Mouse (Mus musculus): Measurements from ENCODE around the gene Pde6h. TPM values are rescaled to one million over a fixed set of nuclear protein-coding genes. Genes with fewer than 3 reads are reported as not detected.

Pde6h gene
- polyA plus RNA-seq, 2 experiments from 2014 or later: 0.05 to 0.10 TPM

DNA sequence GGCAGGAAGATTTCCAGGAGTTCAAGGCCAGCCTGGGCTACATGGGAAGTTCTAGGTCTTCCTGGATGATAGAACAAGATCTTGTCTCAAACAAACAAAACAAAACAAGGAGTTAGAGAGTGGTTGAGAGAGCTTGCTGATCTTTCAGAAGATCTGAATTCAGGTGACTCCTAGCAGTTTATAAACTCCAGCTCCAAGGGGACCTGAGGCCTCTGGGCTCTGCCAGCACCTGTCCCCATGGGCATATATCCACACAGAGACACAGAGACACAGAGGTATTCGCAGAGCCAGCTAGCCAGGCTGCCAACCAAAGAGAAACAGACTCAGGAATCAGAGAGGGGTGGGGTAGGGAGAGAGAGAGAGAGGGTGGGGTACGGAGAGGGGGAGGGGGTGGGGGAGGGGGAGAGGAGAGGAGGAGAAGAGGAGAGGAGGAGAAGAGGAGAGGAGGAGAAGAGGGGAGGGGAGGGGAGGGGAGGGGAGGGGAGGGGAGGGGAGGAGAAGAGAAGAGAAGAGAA lies 10.8 kb upstream of the Pde6h start:
- ATAC-seq: no peak

- ATAC-seq: no peak
Measured at GRCm38 (mm10) chr6:136913384-136914126, 10.1 kb upstream of the Pde6h start.

- ATAC-seq: no peak
Measured at GRCm38 (mm10) chr6:136914234-136914633, 9.4 kb upstream of the Pde6h start.

GRCm38 (mm10) chr6:136915721-136916395 lies 7.8 kb upstream of the Pde6h start:
- ATAC-seq: no peak

DNA sequence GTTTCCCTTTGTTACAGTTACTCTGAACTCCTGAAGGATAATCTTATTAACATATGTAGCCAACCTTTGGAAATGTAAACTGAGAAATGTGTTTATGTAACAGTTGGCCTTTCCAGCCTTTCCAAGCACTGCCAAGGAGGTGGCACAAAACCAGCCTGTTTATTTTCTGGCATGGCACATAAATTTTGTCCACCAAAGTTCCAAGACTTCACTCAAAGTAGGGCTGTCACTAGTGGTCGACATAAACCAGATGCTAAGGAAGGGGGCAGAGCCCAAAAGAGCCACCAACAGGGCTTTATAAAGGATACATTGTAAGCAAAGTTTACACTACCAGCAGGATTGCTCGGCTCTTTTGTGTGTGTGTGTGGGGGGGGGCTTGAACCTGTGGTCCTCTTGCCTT lies 5.7 kb upstream of the Pde6h start:
- ATAC-seq: no peak

GRCm38 (mm10) chr6:136920320-136921257 lies 3.0 kb upstream of the Pde6h start:
- ATAC-seq: peak; percentile 69

GRCm38 (mm10) chr6:136921601-136922000 lies 2.0 kb upstream of the Pde6h start:
- ATAC-seq: no peak

DNA sequence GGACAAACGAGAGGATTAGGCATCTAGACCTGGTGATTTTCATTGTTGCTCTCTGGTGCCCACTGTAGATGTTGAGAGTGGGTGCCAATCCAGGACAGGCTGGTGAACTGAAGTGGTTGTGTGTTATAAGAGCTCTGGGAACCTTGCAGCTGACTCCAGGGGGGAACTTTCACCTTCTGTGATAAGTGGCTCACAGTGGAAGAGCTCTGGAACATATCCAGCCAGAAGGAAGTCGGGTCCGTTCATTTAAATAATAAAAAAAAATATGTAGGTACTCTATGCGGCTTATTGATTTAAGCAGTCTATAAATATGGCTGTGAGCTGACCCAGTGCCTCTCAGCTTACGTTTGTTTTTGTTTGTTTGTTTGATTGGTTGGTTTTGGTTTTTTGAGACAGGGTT lies 1.6 kb upstream of the Pde6h start, which contains the start of gene Erp27:
Gene Erp27, minus strand, starts transcription at position 101 of the 400 bp plus-strand sequence.
- ATAC-seq: no peak

GRCm38 (mm10) chr6:136922871-136923270 lies 761 bp upstream of the Pde6h start:
- ATAC-seq: no peak

DNA sequence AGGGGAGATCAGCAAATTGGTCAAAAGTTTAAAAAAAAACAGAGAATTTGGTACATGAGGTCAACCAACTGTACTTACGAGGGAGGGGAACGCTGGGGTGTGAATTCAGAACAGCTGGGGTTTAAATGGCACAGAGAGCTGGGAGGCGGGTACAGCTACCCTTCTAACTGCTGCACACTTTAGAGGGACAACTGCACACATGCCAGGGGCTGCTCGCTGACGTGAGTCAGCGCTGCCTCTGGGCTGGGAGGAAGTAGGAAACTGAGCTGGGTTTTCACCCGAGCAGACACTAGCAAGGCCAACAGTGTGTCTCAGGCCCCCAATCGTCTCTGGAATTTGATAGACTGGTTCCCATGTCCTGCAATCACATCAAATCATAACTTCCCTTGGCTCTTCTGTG lies 1.4 kb downstream of the Pde6h start:
- ATAC-seq: no peak

DNA sequence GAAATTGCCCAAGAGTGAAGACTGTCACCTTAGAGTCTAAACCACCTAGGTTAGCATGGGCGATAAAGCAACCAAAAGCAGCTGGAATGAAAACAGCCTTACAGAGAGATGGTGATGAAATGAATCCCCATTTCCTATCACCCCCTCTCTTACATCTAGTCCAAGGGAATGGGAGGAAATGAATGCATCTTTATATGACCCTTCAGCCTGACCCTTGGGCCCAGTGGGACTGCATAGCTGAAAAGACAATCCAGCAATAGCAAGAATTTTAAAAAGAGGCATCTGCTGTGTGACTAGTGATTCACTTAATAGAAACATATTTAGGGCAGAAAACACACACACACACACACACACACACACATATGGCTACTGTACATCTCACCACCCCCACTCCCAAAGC lies 4.0 kb downstream of the Pde6h start:
- ATAC-seq: no peak

DNA sequence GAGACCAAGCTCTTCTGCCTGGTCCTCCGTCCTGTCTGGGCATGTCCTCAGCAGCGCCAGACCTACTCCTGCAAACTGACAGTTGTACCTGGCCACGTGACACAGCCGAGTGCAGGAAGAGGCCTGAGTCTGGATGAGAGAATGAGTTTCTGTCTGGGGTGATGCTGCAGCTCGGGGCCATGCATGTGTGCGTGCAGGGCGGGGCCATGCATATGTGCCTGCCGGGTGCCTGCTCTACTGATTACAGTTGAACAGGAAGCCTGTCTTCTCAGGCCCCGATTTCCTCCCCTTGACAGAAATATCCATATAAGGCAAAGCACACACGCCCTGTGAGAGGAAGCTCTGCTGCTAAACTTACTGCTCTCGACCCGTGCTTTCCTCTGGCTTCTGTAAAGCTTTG lies 7.0 kb downstream of the Pde6h start:
- peak; percentile 97 for ATAC-seq

GRCm38 (mm10) chr6:136931246-136931645 lies 7.6 kb downstream of the Pde6h start:
- ATAC-seq: no peak

DNA sequence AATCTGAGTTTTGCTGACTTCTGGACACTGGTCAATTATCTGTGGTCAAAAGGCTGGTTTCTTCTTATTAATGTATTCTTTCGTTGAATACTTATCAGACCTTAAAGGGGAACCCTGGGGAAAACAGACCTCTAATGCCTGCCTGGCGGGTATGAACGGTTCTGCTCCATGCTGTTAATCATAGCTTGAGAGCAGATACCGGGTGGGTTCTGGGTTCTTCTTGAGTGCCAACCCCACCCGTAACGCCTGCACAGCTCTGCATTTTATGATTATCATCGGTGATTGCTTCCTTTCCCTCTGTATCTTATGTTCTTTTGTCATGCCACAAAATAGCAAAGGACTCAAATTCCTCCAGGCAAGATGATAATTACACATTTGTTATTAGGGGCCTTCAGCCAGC lies 10.4 kb downstream of the Pde6h start:
- ATAC-seq: no peak

- peak; percentile 27 for ATAC-seq
Measured at GRCm38 (mm10) chr6:136935233-136935632, 11.6 kb downstream of the Pde6h start.

- no peak for ATAC-seq
Measured at GRCm38 (mm10) chr6:136936361-136936760, 12.7 kb downstream of the Pde6h start.

- ATAC-seq: no peak
Measured at GRCm38 (mm10) chr6:136937117-136937516, 13.5 kb downstream of the Pde6h start.

- ATAC-seq: peak; percentile 22
Measured at GRCm38 (mm10) chr6:136938331-136939126, 14.9 kb downstream of the Pde6h start.

DNA sequence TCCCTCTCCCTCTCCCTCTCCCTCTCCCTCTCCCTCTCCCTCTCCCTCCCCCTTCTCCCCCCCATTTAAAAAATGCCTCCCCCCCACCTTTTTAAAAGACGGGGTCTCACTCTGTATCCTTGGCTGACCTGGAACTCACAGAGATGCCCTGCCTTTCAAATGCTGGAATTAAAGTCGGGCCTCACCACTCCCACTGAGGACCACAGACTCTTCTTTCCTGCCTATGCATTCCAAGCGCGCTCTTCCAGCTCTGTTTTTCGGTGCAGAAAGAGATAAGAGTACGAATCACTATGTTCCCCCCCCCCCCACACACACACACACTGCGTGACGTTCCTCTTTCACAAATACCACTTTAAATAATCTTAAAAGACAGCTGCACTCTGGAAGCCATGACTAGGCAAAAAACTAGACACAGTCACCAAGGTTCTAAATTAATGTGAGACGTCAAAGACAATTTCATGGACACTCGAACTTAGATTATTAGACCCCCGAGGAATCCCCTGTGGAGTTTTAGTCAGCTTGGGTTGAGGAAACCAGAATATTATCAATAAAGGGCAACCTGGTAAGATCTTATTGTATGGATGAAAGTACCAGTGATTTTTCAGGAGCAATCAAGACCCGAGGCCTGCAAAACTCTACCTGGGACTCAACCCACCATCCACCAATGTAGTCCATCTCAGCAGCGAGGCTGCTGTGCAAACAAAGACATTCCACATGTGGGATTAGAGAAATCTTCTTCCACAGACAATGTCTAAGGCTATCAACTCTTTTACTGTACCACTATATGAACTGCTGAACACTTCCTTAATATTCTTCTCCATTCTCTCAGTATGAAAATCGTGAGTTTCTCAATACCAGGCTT lies 15.9 kb downstream of the Pde6h start:
- no peak for ATAC-seq

DNA sequence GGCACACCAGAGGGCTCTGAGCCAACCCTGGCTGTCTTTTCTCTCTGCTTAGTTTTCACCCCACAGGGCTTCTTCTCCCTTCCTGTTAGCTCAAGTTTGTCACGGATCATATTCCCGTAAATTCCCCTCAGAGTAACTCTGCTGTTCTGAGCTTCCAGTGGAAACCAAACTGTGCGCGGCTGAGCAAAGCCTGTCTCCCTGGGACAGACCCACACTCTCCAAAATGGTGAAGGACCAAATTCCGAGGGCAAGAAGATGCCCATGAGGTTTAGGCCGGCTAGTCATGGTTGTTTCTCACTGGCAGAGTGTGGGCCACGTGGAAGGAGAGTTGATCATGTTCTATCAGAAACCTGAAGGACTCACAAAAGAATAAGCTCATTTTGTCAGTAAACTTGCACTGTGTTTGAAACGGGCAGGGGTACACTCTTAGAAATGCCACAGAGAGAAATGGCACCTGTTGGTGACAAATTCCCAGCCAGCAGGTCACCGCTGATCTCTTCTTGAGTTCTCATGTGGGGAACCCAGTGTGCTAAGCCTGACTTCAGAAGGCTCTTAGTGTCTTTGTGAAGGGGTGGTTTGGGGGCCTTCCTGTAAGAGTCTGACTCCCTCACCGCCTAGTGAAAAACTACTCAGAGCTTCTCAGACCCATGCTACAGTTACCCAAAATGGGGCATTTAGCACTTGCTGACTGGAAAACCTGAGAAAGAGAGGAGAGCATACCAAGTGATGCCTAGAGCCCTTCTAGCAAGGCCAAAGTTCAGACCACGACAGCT lies 16.7 kb downstream of the Pde6h start:
- ATAC-seq: peak; percentile 16

Data from CD4-positive, CD25-positive, alpha-beta regulatory T cell, adult 4 months (primary cell).